Mouse (Mus musculus) monocyte, adult 5-6 weeks (primary cell): ENCODE data around the gene Syt13. TPM values are rescaled to one million over a fixed set of nuclear protein-coding genes. Genes with fewer than 3 reads are reported as not detected.

Source experiments
- ATAC-seq: fragments of 153-309, 156-312 bp; replicated peaks from 2 replicates; pipeline ENCODE4 v1.8.0; 2017; ENCODE audit warnings: mild to moderate bottlenecking; ENCODE audit not compliant: low TSS enrichment, insufficient number of reproducible peaks, severe bottlenecking, poor library complexity, low FRiP score
- total RNA-seq: library from RNA; stranded (forward); fragments of 200-1000, 200-491, 200-594 nt; gene quantifications from 3 replicates; pipeline ENCODE4 v1.2.3, GENCODE M21; 2017

The Syt13 gene
- total RNA-seq, result 0.58 TPM in 1 of 3 replicates, not detected in the others

DNA sequence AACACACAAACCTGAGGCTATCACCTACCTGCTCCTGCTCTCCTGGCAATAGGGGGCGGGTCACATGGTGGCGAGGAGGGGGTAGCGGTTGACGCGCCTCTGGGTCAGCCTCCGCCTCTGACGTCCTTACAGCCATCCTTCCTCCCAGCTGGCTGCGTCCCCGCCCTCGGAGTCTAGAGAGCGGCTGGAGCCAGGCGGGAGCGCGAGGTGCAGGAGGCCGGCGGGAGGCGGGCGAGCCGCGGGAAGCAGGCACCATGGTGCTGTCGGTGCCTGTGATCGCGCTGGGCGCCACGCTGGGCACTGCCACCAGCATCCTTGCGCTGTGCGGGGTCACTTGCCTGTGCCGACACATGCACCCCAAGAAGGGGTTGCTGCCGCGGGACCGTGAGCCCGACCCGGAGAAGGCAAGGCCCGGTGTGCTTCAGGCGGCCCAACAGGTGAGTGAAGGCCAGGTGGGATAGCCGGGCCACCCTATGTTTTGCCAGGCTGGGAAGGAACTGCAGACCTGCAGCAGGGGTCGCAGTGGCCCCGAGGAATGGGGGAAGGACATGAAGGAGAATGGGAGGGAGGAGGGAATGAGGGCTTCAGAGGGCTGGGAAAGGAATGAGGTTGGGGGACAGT, at the start of gene Syt13:
Syt13 (plus strand) TSS at position 166 of the 621 bp plus-strand sequence.
- ATAC-seq, result no peak

GRCm38 (mm10) chr2:92866616-92867015, 48.3 kb upstream of the Syt13 start:
- no peak for ATAC-seq

GRCm38 (mm10) chr2:92870139-92870836, 44.6 kb upstream of the Syt13 start:
- no peak for ATAC-seq

DNA sequence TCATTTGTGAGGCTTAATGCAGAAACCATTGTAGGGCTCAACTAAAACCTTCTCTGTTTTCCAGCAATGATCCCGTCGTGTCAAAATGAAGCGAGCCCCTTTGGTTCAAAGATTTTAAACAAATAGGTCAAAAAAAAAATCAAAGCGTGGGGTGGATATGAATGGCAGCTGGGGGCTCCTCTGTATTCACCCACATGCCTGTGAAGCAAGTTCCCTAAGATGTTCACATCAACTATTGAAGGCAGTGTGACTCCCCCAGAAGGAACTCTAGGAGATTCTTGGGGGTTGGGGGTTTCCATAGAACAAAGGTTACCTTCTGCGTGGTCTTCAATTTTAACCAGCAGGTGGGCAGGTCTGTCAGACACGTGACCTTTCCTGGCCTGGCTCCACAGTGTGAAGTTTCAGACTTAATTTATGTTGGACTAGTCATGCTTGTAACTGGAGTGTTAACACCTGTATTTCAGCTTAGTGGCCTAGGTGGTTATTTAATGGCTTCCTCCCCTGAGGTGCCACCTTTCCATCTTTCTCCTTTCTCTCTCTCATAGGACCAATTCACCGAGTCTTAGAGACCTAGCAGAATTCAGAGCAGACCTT, 43.7 kb upstream of the Syt13 start:
- ATAC-seq, result no peak

- no peak for ATAC-seq
Observed at GRCm38 (mm10) chr2:92872652-92873051, 42.2 kb upstream of the Syt13 start.

DNA sequence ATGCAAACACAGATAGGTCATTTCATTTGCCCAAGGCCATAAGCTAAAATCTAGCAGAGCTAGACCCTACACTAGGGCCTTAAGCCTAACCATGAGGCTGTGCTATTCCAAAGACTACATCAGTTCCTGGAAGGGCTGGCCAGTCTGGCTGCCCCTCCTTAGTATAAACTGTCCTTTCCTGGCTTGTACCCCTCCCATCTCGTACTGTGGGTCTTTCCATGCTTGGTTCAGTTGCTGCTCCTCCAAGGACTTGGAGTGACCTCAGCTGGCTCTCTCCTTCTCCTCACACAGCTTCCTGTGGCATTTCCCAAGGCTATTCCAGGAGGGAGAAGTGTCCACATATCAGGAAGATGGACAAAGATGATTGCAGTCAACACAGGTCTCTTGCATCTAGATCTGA, 40.3 kb upstream of the Syt13 start:
- no peak for ATAC-seq

- ATAC-seq, result no peak
Observed at GRCm38 (mm10) chr2:92877488-92877887, 37.4 kb upstream of the Syt13 start.

GRCm38 (mm10) chr2:92883039-92883911, 31.6 kb upstream of the Syt13 start:
- ATAC-seq, result no peak

- no peak for ATAC-seq
Observed at GRCm38 (mm10) chr2:92883912-92884243, 31.0 kb upstream of the Syt13 start.

- no peak for ATAC-seq
Observed at GRCm38 (mm10) chr2:92884976-92885375, 29.9 kb upstream of the Syt13 start.

GRCm38 (mm10) chr2:92886862-92887261, 28.0 kb upstream of the Syt13 start:
- ATAC-seq, result no peak

DNA sequence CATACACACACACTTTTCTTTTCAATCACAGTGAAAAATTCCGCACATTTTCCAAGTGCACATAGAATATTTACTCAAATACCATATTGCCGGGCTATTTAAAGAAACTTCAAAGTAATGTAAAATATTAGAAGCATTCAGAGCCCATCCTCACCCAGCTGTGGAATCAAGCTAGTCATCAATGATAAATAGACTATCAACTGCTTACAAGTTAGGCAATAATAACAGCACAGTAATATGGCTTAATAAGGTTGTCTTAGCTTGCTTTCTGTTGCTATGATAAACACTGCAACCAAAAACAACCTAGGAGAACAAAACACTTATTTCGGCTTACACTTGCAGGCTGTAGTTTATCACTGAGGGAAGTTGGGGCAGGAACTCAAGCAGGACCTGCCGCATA, 22.4 kb upstream of the Syt13 start:
- ATAC-seq, result no peak

DNA sequence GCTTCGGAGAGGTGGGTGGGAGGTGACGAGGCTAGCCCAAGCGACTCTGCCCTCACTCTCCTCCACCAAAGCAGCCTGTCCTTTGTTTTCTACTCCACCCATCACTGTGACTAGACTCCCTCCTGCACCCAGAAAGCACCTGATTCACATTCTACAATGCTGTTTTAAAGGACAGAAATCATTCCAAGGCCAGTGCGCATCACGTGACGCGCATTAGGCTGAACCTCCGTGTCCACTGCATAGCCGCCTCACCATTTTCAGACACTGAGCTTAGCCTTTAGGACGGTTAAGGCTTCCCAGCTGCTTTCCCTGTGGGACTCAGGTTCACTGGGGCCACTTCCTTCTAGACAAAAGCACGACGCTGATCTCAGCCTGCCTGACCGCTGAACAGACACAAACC, 11.2 kb upstream of the Syt13 start:
- no peak for ATAC-seq

DNA sequence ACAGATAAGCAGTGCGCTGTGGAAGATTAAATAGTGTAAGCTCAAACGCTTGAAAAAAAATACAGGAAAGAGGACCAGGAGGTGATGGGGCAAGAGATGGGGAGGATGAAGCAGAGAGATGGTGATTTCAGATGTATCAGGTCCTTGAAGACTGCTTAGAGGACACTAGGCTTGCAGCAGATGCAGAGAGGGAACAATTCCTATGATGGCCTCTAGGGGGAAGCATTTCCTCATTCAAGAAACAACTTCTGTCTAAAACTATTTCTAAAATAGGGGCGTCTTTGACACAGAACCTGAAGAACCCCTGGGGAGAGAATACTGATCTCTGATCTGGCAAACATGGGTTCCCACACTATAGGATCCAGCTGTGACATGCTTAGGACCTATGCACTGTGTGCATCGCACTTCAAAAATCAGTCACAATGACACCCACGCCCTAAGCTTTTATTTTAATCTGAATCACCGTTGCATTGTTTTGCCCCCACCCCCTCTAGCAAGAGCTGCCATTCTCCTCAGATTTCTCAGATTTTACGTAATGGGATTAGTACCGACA, 10.5 kb upstream of the Syt13 start:
- no peak for ATAC-seq

- ATAC-seq, result no peak
Observed at GRCm38 (mm10) chr2:92910371-92910770, 4.5 kb upstream of the Syt13 start.

GRCm38 (mm10) chr2:92912312-92912711, 2.6 kb upstream of the Syt13 start:
- no peak for ATAC-seq

DNA sequence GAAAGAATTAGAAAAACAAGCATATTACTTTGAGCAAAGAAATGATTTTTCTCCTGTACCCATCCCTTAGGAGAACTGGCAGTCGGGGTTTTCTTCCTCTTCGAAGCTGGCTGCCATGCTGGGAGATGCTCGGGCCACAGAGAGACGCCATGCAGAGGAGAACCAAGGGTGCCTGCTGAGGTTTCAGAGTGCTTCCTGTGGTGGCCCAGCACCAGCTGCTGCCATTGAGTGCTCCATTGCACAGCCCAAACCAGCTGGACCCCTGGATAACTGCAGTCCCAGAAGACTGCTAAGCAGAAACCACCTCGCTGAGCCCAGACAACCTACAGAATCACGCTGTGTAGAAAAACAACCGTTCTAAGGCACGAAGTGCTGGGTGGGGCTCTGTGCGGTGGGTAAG, 1.6 kb upstream of the Syt13 start:
- no peak for ATAC-seq

GRCm38 (mm10) chr2:92915659-92916631, 1.0 kb downstream of the Syt13 start:
- no peak for ATAC-seq
